Mouse (Mus musculus) monocyte, adult 5-6 weeks (primary cell): Measurements from ENCODE around the gene Josd1. TPM values are rescaled to one million over a fixed set of nuclear protein-coding genes. Genes with fewer than 3 reads are reported as not detected.
A peak's percentile ranks its signal among the peaks of the same experiment; 100 is the strongest.
"Not testable (repeated sequence)": the region's sequence is repeated elsewhere in the genome, so short reads cannot be mapped to it uniquely, and the experiment has no call there.

ENCODE experiments used
- ATAC-seq: fragments of 153-309, 156-312 bp; replicated peaks from 2 replicates; pipeline ENCODE4 v1.8.0; 2017; ENCODE audit warnings: mild to moderate bottlenecking; ENCODE audit not compliant: low TSS enrichment, insufficient number of reproducible peaks, severe bottlenecking, poor library complexity, low FRiP score
- total RNA-seq: library from RNA; stranded (forward); fragments of 200-1000, 200-491, 200-594 nt; gene quantifications from 3 replicates; pipeline ENCODE4 v1.2.3, GENCODE M21; 2017

Josd1 gene
- total RNA-seq, 1 experiment from 2014 or later: 15.8 TPM

- ATAC-seq: no peak
Observed at GRCm38 (mm10) chr15:79695516-79695915, 7.8 kb upstream of the Josd1 start.

DNA sequence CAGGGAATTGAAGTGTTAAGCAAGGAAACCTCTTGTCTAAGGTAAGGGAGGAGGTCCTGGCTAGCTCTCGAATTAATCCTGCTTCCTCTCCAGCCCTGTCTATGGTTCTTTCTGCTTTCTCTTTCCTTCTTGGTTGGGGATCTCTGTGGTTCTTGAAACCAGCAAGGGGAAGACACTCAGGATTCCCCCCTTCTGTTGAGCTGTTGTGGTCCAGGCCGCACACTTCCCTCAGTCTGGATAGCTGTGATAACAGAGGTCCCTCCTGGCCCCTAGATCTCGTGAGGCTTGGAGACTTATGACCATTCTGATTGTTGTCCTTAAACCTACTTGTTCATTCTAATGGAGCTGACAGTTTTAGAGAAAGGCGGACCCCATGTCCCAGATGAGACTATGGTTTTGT, 6.8 kb upstream of the Josd1 start:
- no peak for ATAC-seq

DNA sequence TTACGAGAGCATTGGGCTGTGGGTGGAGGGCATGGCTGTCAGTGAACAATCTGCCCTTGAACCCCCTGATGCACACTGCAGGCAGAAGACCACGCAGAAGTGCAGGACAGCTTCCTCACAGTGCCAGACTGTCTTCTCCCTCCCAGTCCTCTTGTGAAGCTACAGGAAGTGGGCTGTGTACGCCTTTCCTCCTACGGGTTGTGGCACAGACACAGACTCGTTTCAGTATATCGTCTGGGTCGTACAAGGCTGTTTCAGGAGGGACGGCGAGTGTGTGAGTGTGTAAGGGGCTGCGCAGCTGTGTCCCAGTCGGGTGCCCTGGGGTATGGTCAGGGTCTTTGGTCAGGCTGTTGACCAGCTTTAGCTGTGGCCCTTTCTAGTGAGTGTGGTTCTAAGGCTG, 6.0 kb upstream of the Josd1 start:
- no peak for ATAC-seq

- ATAC-seq: no peak
Observed at GRCm38 (mm10) chr15:79692334-79692733, 4.6 kb upstream of the Josd1 start.

DNA sequence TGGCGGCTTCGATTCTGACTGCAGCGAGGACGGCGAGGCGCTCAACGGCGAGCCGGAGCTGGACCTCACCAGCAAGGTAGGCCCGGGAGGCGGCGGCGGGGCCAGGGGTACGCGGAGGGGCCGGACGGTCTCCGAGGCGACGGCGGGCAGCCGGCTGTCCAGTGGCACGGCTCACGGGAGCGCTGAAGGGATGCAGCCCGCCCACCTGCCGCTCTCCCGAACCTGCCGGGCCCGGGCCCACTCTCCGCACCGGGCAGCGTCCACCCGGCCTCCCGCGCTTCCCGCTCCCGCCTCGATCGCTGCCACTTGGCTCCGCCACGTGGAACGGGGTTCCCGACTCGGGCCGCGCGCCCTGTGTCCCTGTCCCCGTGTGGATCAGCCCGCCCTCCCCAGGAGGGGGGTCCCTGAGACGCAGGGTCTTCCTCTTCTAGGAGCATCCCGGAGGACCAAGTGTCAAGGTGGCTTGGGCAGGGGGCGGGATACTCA, 3.3 kb upstream of the Josd1 start:
- no peak for ATAC-seq

GRCm38 (mm10) chr15:79690426-79691022, 2.8 kb upstream of the Josd1 start, which contains the start of gene Gtpbp1:
Gene Gtpbp1 (plus strand): TSS chr15:79690845.
- peak; percentile 87 for ATAC-seq

DNA sequence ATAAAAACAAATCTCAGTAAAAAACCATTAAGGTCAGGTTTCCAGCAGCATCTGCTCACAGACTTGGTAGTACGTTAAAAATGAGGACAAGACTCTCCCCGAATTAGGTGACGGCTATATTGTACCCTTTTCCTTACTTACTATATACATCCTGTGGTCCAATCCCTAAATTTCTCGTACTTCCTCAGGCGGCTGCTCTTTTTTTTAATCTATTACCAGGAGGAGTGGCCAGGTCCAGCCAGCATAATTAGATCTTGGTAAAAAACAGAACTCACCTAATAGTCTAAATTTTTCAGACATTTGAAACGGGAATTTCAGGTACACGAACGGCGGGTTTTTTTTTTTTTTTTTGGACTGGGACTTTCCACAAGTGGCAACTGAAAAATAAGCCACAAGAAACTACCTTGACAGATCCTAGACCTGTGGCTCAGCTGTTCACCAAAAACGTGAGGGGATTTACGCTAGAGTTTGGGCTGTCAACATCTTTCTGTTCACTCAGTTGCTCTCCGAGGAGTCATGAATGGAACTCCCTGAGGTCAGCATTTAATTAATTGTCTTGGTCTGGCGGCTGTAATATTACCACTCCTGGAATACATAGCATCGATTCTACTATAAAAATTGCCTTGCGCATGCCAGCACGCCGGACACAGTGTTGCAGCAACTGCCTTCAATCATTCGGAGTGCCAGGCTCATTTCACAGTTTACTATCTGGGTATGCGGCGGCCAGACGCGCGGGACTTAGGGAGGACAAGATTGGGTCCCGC, 2.1 kb upstream of the Josd1 start:
- ATAC-seq: no peak

- ATAC-seq: no peak
Observed at GRCm38 (mm10) chr15:79688268-79688956, 693 bp upstream of the Josd1 start.

DNA sequence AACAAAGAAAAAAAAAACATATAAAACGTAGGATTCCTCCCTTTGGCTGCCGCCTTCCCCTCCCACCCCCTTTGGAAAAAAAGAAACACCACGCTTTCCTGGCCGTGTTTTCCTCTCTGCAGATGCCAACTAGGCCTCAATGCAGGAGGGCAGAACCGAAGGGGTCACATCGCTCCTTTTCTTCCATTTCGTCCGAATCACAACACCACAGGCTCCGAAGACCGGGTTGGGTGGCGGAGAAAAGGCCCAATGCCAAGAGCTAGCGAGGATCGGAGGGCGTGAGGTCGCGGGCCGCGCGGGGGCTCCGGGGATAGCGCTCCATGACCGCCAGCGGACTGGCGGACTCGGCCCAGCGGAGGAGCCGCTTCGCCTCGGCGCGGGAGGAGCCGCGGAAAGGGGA, 544 bp downstream of the Josd1 start:
- no peak for ATAC-seq

- no peak for ATAC-seq
Observed at GRCm38 (mm10) chr15:79686046-79686869, 1.5 kb downstream of the Josd1 start.

GRCm38 (mm10) chr15:79685141-79685641, 2.5 kb downstream of the Josd1 start:
- ATAC-seq: no peak

GRCm38 (mm10) chr15:79684616-79685015, 3.1 kb downstream of the Josd1 start:
- no peak for ATAC-seq

DNA sequence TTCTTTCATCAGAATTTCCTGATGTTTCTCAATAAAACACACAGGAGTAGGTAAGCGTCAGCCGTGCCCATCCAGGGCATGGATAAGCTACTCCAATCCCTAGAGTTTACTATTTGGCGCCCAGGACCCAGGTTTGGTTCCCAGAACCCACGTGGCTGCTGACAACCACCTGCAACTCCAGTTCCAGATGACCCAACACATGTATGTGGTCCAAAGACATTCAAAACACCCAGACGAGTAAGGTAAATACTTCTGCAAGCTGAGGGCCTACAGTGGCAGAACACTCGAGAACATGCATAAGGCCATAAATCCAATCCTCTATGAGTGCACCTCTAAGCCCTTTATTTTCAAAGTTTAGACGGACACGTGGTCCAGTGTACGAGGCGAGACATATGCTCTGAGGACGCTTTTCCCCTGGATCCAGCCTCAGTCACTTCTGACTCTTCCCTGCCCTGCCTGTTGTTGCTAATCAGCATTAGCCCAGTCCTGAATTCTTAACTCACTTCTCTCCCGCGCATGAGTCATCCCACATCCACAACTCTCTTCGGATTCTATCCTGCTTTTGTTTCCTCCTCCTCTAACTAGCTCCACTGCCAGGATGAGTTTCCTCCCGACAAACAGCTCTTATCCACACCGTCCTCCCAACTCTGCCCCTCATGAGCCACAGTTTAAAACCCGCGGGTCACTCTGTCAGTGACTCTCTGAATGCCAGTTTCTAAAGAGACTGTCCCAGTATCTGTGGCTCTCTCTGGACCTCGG, 3.8 kb downstream of the Josd1 start:
- no peak for ATAC-seq

GRCm38 (mm10) chr15:79683146-79683545, 4.6 kb downstream of the Josd1 start:
- no peak for ATAC-seq

DNA sequence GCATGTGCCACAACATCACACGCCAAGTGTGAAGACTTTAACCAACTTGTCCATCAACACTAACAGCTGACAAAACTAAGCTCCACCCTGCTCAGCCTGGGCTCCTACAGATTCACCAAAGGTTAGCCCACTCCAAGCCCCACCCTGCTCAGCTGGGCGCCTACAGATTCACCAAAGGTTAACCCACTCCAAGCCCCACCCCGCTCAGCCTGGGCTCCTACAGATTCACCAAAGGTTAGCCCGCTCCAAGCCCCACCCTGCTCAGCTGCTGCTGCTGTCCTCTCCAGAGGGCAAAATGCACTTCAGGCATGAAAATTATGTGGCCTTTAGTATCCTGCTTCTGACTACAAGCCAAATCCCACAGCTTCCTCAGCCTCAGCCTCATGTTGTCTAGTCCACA, 5.7 kb downstream of the Josd1 start:
- ATAC-seq: no peak

DNA sequence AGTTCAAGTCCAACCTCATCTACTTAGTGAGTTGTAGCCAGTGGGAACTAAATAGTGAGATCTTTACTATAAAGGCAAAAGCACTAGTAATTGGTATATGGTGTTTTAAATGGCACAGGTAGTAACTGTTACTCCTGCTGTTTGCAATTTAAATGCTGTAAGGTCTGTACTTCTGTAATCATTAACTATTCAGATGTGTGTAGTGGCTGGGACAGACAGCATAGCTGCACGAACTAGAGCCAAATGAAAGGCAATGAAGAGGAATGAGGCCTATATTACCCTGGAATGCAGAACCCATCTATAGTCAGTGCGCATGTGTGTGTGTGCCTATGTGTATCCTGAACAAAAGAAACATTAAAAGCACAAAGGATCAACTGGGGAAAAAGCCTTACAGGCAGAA, 9.8 kb downstream of the Josd1 start:
- no peak for ATAC-seq

- ATAC-seq: not testable (repeated sequence)
Observed at GRCm38 (mm10) chr15:79671828-79672348, 15.8 kb downstream of the Josd1 start.

GRCm38 (mm10) chr15:79670972-79671299, 16.8 kb downstream of the Josd1 start:
- no peak for ATAC-seq
